Mouse (Mus musculus) thymus, adult 18-20 months (tissue): ENCODE data around the gene Vcam1.

ENCODE experiments used
- DNase-seq, 2 experiments: peaks; one replicate each; pipeline ENCODE4 v3.0.0; 2022; ENCODE audit warnings: mixed read lengths in 2 of 2

Gene Vcam1

DNA sequence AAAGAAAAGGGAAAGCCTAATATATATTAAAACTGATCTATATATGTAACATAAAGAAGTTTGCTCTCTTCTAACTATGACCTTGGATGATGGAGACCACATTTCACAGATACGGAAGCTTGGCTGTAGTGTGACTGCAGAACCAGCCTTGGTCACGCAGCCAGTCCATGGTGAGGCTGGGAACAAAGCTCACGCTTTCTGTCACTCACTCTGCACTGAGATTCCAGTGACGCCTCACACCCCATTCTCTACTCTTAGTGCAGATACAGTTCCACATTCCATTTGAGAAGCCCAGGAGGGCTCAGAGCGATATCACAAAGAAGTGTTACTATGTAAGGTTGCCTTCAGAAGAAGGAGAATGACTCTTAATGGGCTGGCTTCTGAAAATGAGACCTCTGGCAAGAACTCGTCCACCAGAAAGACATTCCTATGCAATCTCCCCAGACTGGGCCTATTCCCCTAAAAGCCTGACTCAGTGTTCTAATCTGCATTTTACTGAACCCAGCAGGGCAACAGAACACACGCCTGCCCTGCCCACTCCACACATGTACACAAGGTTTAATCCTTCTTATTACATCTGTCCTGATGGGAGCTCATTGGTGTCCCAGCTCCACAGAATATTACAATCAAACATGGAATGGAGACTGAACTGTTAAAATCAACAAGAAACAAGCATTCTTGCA is 2.8 kb downstream of the Vcam1 start:
- no peak for DNase-seq

DNA sequence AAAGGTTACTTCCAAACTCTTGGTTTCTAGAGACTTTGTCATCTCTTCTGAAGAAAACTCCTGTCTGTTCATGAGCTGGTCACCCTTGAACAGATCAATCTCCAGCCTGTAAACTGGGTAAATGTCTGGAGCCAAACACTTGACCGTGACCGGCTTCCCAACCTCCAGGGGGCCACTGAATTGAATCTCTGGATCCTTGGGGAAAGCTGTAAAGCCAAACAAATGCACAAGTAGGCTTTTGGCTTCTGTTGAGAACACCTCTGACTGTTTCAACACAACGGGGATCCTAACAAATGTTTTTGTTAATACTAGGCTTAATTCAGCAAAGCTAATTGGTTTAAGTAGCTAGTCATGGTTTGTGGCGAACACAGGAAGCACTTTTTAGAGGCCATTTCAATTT is 3.4 kb downstream of the Vcam1 start:
- no peak for DNase-seq

DNA sequence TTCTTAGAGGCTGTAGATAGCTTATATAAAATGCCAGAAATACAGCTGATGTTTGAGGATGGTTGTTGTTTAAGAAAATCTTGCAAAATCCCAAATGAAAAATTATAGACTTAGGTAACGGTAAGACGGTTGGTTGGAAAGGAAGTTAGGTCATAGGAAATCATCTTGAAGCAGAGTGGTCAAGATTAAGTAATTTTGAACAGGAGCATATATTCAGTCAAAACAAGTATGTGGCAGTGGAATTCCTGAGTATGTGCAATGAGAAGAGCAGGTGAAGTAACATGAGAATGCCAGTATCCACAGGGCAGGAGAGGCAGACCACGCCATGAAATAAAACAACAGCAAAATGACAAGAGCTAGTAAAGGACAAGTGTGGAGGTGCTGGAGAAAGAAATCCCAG is 5.7 kb downstream of the Vcam1 start:
- no peak for DNase-seq

DNA sequence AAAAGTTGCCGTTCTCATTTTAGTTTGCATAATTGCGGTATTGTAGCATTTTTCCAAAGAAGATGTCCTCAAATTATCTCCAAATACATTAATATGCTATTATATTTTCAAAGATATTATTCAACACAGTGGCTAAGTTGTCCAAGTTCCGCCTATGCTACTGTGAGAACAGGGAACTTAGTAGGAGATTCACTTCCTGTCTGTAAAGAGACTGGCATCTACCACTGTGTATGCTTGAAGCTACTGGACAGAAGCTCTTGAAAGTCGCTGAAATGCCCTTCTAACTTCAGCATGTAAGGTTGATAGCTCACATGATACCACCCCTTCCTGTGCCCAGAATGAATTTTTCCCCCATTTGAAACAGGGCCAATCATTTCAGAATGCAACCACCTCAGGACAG is 6.8 kb downstream of the Vcam1 start:
- DNase-seq, result no peak

DNA sequence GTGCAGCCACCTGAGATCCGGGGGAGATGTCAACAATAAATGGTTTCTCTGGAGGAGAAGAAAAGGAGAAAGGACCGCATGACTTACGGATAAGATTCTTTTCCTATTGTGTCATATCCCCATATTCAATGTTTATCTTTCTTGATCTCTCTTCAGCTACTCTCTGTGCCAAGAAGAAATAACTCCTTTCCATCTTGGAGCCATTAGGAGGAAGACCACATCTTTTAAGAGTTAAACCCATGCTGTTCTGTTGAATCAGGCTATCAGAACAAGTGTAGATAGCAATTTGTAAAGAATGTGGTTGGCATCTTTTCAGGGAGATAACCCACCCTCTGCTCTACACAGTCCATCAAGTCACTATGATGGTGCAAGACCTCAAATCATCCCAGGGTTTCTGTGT is 8.5 kb downstream of the Vcam1 start:
- no peak for DNase-seq

DNA sequence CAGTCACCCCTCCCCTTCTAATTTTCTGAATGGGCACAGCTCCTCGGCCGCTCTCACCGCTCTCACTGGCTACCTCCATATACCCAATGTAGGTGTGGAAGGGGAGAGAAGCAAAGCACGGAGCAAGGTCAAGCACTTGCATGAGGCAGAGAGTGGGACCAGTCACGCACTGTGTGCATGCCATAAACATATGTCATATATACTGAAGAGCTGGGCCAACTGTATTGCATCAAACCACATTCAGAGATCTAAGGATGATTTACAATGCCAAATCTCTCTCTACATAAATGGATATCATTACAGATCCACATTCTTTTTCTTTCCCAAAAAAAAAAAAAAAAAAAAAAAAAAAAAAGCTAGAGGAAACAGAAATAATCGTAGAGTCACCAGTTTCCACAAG is 9.1 kb downstream of the Vcam1 start:
- DNase-seq, result no peak

DNA sequence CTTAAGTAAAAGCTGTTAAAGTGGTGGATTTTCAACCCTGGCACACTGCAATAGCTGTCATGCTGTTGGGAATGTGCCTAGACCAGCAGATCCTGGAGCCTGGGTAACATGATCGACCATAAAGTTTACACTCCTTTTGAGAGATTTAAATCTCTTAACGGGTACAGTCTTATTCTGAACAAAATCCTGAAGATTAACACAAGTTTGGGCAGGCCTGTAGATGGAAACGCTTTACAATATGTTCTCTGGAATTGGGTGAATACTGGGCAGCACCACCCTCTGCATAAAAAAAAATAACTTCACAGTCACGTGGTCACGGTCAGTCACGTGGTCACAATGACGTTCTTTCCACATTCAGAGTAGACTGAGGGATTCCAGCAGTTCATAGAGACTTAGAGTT is 10.3 kb downstream of the Vcam1 start:
- no peak for DNase-seq

DNA sequence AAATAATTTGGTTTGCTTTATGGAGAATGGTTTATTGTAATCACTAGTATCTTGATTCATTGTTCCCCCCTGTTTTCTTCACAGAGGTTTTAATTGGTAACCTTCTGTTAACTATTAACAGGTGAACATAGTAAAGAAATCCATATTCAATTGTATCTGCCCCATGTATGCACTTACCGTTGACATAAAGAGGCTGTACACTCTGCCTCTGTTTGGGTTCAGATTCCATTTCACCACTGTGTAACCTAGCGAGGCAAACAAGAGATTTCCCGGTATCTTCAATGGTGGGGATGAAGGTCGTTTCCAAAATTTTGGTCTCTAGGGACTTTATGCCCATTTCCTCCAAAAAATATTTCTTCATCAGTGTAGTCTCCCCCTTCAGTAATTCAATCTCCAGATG is 12.4 kb downstream of the Vcam1 start:
- no peak for DNase-seq

DNA sequence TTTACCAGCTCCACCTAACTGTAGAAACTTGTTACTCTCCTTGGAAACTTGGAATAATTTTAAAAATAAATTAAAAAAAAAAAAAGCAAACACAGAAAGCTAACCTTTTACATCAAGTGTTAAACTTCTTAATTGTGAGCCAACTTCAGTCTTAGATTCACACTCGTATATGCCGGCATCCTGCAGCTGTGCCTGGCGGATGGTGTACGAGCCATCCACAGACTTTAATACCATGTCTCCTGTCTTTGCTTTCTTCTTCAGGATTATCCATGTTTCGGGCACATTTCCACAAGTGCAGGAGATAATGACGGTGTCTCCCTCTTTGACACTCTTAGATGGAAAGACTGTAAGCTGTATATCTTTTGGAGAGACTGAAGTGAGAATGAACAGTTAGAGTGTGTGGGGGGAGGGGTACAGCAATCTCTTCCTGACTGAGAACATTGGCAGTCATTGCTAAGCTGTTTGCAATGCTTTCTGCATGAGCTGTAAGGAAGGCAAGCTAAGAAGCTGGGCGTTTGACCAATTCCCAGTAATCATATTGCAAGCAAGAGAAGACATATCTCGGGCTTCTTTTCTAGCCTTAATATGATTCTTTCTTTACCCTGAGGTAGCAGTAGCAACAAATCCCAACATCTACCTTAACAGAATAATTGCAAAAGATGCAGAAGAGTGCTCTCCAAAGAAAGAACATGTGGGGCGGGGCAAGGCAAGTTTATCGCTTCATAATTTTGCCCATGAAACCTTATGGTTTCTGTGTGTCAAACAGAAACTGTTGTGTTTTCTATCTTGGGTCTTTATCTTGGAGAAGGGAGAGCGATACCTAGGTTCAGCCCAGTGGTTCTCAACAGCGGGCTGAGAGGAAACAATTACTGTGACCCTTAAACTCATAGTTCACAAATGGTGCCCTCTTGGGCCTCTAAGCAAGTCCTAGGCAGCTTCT is 15.0 kb downstream of the Vcam1 start:
- DNase-seq, result no peak

DNA sequence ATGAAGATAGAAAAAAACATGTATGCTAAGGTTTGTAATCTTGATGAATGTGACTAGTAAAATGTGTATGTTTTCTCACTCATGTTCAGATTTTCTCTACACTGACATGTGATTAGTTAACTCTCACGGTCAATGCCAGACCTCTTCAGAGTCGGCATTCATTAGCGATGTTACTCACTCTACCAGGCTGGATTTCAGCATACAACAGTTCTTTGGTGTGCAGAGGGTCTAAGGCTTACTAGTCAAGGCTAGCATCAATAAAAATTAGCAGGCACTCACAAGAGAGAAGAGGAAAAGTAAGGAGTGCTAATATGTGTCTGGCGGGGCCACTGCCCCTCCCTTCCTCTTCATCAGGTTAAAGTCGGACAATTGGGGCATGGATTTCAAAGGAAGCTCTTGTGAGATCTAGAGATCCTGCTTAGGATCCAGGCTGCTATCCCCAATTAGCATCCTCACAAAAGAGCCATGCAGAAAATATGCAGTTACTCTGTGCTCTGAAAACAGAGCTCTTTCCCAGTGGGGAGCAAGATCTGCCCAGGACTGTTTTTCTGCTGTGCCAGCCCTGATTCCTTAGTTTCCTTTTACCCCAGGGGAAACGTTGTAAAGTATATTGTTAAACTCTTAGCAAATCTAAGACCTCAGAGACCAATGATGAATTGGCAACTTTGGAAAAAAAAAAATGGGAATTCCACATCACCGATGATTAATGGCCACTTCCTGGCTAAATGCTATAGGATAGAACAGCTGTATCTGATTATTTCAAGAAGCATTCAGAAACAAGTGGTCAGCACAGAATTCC is 15.8 kb downstream of the Vcam1 start:
- no peak for DNase-seq

DNA sequence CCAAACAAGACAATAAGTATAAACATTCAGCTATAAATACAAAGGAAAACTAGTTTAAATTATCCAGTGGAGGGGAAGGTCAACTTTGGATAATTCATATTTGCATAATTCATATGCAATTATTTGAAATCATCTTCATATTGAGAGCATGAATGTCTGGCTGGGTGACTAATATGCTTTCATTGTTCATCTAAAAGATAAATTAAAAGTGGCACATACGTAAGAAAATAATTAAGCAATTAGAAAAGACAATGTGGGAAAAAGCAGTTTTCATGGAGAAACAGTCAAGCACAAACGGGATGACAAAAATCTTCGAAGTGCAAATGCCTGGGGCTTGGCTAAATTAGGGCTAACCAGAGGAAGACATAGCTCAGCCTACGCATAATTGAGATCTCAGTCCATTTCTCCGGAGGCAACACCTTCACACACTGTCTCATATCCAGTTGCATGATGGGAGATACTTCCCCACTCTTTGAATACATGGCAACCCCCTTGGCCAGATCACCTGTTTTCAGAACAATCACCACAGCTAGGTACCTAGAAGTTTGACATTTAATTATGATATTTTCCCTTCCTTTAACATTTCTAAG is 16.6 kb downstream of the Vcam1 start:
- DNase-seq, result no peak

DNA sequence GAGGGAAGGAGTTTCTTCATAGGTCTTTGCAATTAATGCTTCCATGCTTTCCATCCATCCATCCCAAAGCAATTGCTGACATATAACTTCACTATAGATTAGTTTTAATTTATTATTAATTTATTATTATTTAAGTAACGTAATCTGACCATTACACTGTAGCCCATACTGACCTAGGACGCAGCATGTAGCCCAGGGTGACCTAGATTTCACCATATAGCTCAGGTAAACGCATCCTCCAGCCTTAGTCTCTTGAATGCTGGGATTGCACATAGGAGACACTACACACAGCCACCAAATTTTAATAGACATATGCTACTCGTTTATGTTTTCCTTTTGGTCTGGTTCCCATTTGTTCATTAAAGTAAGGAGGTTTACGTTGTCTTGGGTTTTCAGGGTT is 23.8 kb downstream of the Vcam1 start:
- no peak for DNase-seq

DNA sequence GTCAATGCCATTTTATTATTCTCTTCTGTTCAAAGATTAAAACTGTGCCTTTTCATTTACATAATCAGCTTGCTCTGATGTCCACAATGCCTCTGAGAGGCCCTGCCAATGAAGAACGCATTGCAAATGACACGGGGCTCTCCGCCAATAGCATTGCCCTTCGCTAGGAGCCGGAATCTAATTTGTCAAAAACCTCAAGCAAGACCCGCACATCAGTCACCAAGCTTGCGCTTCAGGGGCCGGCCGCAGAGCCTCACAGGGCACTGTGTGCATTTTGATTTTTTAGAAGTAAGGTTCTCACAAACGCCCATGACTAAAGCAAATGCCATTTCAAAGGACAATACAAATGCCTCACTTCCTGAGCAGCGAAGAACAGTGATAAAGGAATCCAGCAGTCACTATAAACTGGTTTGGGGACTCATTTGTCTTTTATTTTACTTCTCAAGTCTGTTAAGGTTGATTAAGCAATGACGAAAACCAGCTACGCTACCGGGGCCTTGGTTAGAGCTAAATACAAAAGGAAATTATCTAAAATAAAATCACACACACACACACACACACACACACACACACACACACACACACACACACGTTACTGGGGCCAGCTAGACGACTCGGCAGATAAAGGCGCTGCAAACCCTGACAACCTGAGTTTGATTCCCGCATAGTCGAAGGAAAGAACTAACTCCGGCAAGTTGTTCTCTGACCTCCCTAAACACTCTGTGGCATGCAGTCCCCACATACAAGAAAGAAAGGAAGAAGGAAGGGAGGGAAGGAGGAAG is 24.4 kb downstream of the Vcam1 start:
- DNase-seq, result no peak

DNA sequence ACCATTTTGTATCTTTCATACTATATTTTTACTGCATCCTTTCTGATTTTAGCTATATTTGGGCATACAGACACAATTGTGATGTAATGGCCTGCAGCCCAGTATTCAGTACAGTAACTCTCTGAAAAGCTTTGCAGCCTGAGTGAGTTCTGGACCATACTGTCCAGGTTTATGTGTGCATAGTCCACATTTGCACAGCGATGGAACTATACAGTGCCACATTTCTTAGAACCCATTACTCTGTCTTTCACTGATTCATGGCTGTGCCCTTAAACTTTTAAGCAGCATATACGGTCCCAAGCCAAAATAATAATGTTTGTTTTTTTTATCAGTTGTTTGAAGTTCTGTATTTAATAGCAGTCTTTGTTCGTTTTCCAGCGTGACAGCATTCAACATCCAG is 25.2 kb downstream of the Vcam1 start:
- no peak for DNase-seq

DNA sequence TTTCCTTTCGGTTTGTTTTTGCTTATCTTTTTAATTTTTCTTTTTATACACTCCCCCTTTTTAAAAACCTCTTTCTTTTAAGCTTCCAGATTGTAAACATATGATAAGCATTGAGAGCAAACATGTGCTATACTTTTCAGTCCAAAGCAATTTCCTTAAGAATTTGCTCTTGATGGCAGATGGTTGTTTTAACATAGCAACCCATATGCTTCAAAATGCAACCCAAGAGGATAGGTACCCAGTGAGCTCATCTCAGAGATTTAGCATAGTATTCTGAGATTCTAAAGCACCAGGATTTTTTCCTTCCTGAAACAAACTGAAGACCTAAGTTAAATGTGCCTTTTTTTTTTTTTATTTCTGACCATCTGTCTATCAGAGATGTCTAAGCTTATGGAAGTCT is 28.6 kb downstream of the Vcam1 start:
- DNase-seq, result no peak

DNA sequence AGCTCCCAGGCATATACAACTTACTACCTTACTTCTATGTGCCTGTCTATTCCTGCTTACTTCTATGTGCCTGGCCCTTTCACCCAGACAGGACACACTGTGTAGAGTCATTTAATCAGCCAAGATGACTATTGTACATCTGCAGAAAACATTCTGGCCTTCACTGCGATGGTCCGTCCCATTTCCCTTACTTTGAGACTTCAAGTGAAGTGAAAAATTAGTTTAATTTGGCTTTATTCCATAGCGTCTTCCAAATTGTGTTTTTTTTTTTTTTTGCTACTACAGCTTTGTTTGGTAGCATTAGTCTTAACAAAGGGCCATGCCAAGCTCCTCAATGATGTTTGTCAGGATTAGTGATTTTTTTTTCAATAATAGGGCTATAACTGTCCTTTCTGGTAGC is 33.6 kb downstream of the Vcam1 start:
- DNase-seq, result no peak

DNA sequence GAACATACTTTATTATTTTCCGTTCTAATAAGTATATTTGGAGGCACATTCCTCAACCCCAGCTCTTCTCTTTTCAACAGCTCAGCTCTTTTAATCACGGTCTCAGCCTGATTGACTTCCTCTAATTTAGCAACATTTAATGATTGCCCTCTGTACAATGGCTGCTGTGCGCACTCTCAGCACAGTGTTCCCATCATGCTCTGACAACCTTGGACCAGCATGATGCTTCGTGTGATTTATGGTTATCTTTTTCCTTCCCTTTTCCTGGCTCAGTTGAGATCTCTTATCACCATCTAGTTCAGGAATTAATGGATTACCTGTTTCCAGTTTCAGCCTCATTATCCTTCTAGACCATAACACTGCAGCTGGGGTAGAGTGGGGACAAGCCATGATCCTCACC is 34.2 kb downstream of the Vcam1 start:
- no peak for DNase-seq

DNA sequence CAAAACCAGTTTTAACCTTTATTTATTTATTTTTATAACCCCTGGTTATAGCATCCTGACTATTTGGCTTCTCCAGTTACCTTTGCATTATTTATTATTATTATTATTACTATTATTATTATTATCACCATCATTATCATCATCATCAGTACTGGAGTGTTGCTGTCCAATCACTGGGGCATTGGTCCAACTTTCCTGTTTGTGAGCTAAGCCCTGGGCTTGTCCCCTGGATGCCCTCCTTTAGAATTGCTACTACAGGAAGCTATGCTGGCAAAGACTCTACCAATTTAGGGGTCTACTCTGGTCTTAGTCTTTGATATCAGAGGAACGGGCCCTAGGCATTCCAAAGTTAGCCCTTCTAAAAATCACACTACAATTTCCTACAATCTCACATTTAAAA is 34.6 kb downstream of the Vcam1 start:
- DNase-seq, result no peak

DNA sequence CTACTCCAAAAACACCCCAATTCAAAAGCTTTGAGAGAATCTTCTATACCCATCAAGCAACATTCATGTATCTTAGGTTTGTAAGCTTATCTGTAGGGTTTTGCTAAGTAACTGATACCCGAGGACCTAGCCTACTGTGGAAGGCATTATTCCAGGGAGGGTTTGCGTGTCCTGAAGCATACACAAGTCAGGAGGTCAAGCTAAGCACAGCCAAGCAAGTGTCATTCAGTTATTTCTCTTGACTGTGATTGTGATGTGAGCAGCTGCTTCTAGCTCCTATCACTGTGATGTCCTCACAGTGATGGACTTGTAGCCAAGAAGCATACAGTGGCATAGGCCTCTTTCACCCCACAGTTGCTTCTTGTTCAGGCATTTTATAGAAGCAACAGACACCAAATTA is 35.2 kb downstream of the Vcam1 start:
- DNase-seq, result no peak

DNA sequence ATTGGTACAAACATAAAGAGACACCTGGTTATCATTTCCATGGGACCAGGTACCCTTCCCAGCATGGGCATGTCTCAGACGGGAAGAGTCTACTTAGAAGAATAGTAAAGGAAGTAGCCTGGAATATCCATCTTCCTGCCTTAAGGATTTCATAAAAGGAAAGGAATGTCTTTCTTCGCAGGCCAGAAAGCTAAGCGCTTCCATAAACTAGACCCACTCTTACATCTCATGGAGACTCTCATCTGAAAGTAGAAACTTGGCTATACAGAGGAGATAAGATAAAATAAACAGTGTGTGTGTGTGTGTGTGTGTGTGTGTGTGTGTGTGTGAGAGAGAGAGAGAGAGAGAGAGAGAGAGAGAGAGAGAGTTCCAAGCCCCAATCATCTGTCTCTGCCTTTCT is 36.9 kb downstream of the Vcam1 start:
- DNase-seq, result no peak

DNA sequence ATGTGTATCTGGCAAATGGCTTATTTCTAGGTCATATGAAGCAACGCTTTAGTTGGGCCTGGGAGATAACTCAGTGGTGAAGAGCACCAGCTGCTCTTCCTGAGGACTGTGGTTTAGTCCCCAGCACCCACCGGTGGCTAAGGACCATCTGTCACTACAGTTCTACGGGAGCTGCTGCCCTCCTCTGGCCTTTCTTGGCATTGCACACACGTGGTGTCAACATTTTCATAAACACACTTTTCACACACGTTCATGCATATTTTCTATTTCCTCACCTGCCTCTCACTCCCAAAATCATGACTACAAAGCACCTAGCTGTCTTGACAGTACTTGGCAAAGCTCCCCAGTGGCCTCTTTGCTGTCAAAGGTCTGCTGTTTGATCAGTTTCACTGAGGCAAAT is 37.8 kb downstream of the Vcam1 start:
- no peak for DNase-seq

DNA sequence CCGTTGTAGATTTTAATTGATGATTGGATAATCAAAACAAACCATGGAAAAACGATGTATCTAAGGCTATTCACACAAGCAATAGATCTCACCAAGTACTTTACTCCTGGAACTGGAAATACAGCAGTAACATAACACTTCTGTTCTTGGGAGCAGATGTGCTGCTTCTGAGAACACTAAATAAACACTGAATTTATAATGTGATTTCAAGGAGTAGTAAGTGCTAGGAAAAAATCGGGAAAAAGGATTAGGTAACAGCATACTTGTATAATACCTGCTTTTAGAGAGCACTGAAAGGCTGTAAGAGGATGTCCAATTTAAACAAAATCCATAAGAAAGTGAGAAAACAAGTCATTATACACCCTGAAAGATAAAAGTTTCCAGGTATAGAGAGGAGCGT is 43.5 kb downstream of the Vcam1 start:
- no peak for DNase-seq
